Mouse (Mus musculus): ENCODE results near the gene Zkscan17. TPM values are rescaled to one million over a fixed set of nuclear protein-coding genes. Genes with fewer than 3 reads are reported as not detected.

Gene Zkscan17
- polyA plus RNA-seq, 1 experiment from 2014 or later = 16.6 TPM

DNA sequence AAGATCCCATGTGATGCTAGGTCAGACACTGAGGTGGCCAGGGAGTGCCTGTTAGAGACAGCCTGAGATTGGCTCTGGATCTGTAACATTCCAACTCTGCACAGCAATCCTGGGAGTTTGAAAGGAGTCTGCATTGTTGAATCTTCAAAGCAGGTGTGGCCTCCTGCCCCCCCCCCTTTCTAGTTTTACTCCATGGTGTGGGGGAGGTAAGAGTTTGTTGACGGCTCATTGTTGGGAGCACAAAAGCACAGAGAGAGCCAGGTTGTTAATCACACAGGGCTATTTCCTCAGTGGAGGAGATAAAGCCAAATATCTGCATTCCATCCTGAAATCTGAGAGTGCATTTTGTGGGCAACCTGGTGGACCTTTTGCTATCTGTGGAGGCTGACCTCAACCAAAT lies 15.0 kb downstream of the Zkscan17 start:
- Histone ChIP-seq H3K4me2 (ENCODE audit: low read length) (no peak overlapping the region), H3K36me3 (ENCODE audit: control insufficient read depth, insufficient read depth) (no peaks in the 10 kb centered on the region), H3K4me1 (replicated peaks; ENCODE audit: control insufficient read depth, insufficient read depth, low read length) (peaks cover 12% of the 10 kb centered on the region), H3K27ac (ENCODE audit: low read length) (no peak overlapping the region), H3K27me3 (replicated peaks; ENCODE audit: control insufficient read depth, insufficient read depth, low read length) (no peaks in the 10 kb centered on the region), H3K4me3 (replicated peaks; ENCODE audit: low read length) (no peak overlapping the region), H3K9ac (replicated peaks; ENCODE audit: low read depth, low read length) (no peak overlapping the region), H3K9me3 (ENCODE audit: control insufficient read depth, low read length) (no peaks in the 10 kb centered on the region)
- 64% methylated on average over 1 of the region's 1 CpGs for WGBS
- no peak for ATAC-seq

GRCm38 (mm10) chr11:59506713-59507074 lies 19.9 kb downstream of the Zkscan17 start:
- Histone ChIP-seq H3K4me1 (replicated peaks; ENCODE audit: control insufficient read depth, insufficient read depth, low read length) (peaks cover 19% of the 10 kb centered on the region), H3K4me3 (replicated peaks; ENCODE audit: low read length) (peak overlapping the region; percentile 96), H3K4me2 (ENCODE audit: low read length) (peak overlapping the region; percentile 97), H3K27ac (ENCODE audit: low read length) (peak overlapping the region; percentile 87), H3K9me3 (ENCODE audit: control insufficient read depth, low read length) (no peaks in the 10 kb centered on the region), H3K36me3 (ENCODE audit: control insufficient read depth, insufficient read depth) (0 out of 2 replicates have a peak, but pooled peaks cover 5% of the 10 kb centered on the region), H3K9ac (replicated peaks; ENCODE audit: low read depth, low read length) (peak overlapping the region; percentile 98), H3K27me3 (replicated peaks; ENCODE audit: control insufficient read depth, insufficient read depth, low read length) (no peaks in the 10 kb centered on the region)
- WGBS = 0% methylated on average over 14 of the region's 14 CpGs
- ATAC-seq = peak; percentile 17

GRCm38 (mm10) chr11:59505839-59506712 lies 20.5 kb downstream of the Zkscan17 start:
- Histone ChIP-seq H3K4me2 (ENCODE audit: low read length) (peak overlapping the region; percentile 97), H3K27me3 (replicated peaks; ENCODE audit: control insufficient read depth, insufficient read depth, low read length) (no peaks in the 10 kb centered on the region), H3K27ac (ENCODE audit: low read length) (peak overlapping the region; percentile 87), H3K9me3 (ENCODE audit: control insufficient read depth, low read length) (no peaks in the 10 kb centered on the region), H3K9ac (replicated peaks; ENCODE audit: low read depth, low read length) (peak overlapping the region; percentile 98), H3K4me1 (replicated peaks; ENCODE audit: control insufficient read depth, insufficient read depth, low read length) (peaks cover 19% of the 10 kb centered on the region), H3K36me3 (ENCODE audit: control insufficient read depth, insufficient read depth) (0 out of 2 replicates have a peak, but pooled peaks cover 5% of the 10 kb centered on the region), H3K4me3 (replicated peaks; ENCODE audit: low read length) (peak overlapping the region; percentile 96)
- WGBS = under 1% methylated on average over 62 of the region's 71 CpGs
- peak; percentile 86 for ATAC-seq

- peak overlapping the region; percentile 87 for H3K27ac ChIP-seq (ENCODE audit: low read length)
- peak overlapping the region; percentile 97 for H3K4me2 ChIP-seq (ENCODE audit: low read length)
- peak; percentile 76 for ATAC-seq
- no peaks in the 10 kb centered on the region for H3K27me3 ChIP-seq (replicated peaks; ENCODE audit: control insufficient read depth, insufficient read depth, low read length)
- H3K36me3 ChIP-seq (ENCODE audit: control insufficient read depth, insufficient read depth) = 0 out of 2 replicates have a peak, but pooled peaks cover 5% of the 10 kb centered on the region
- H3K9me3 ChIP-seq (ENCODE audit: control insufficient read depth, low read length) = no peaks in the 10 kb centered on the region
- peaks cover 19% of the 10 kb centered on the region for H3K4me1 ChIP-seq (replicated peaks; ENCODE audit: control insufficient read depth, insufficient read depth, low read length)
- H3K4me3 ChIP-seq (replicated peaks; ENCODE audit: low read length) = peak overlapping the region; percentile 96
- under 1% methylated on average over 21 of the region's 21 CpGs for WGBS
- H3K9ac ChIP-seq (replicated peaks; ENCODE audit: low read depth, low read length) = peak overlapping the region; percentile 98
These were observed 21.2 kb downstream of the Zkscan17 start for GRCm38 (mm10) chr11:59505351-59505838.

DNA sequence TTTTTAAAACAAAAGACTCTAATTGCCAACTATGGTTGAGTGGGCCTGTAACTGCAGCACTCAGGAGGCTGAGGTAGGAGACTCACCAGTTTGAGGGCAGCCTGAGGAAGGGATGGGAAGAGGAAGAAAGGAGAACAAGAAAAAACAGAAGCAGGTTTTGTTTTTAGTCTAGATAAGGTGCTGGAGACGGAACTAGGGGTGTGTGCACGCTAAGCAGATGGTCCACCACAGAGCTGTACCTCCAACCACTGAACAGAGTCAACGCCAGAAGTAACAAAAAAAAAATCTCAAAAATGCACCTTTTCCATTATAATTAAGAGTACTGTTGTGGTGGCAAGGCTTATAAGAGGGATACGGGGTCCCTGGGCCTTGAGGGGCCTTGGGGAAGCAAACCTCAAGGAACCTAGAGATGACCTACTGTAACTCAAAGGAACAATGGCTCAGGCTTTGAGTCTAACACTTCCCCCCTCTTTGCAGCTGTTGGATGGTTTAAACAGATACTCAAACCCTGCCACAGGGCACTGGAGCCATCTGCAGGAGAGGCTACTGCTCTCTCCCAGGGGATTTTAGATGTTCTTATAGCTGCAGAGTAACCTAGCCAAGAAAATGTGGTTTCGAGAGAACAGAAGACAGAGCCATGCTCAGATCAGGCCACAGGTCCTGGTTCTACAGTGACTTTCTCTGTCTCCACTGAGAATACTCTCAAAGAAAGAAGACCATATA lies 24.4 kb downstream of the Zkscan17 start:
- no peak overlapping the region for H3K4me2 ChIP-seq (ENCODE audit: low read length)
- H3K27me3 ChIP-seq (replicated peaks; ENCODE audit: control insufficient read depth, insufficient read depth, low read length) = no peaks in the 10 kb centered on the region
- no peak overlapping the region for H3K4me3 ChIP-seq (replicated peaks; ENCODE audit: low read length)
- H3K4me1 ChIP-seq (replicated peaks; ENCODE audit: control insufficient read depth, insufficient read depth, low read length) = peaks cover 10% of the 10 kb centered on the region
- no peaks in the 10 kb centered on the region for H3K9me3 ChIP-seq (ENCODE audit: control insufficient read depth, low read length)
- WGBS = 86% methylated on average over 5 of the region's 5 CpGs
- ATAC-seq = no peak
- H3K27ac ChIP-seq (ENCODE audit: low read length) = no peak overlapping the region
- H3K9ac ChIP-seq (replicated peaks; ENCODE audit: low read depth, low read length) = no peak overlapping the region
- H3K36me3 ChIP-seq (ENCODE audit: control insufficient read depth, insufficient read depth) = peaks cover 20% of the 10 kb centered on the region

GRCm38 (mm10) chr11:59497747-59498146 lies 28.8 kb downstream of the Zkscan17 start:
- Histone ChIP-seq H3K4me3 (replicated peaks; ENCODE audit: low read length) (no peak overlapping the region), H3K36me3 (ENCODE audit: control insufficient read depth, insufficient read depth) (peaks cover 24% of the 10 kb centered on the region)
- WGBS = 91% methylated on average over 7 of the region's 7 CpGs

GRCm38 (mm10) chr11:59496672-59497310 lies 29.8 kb downstream of the Zkscan17 start:
- WGBS = 86% methylated on average over 6 of the region's 6 CpGs
- ATAC-seq = no peak
- Histone ChIP-seq H3K4me1 (replicated peaks; ENCODE audit: control insufficient read depth, insufficient read depth, low read length) (no peaks in the 10 kb centered on the region), H3K27me3 (replicated peaks; ENCODE audit: control insufficient read depth, insufficient read depth, low read length) (no peaks in the 10 kb centered on the region), H3K9ac (replicated peaks; ENCODE audit: low read depth, low read length) (no peak overlapping the region), H3K36me3 (ENCODE audit: control insufficient read depth, insufficient read depth) (peaks cover 23% of the 10 kb centered on the region), H3K9me3 (ENCODE audit: control insufficient read depth, low read length) (no peaks in the 10 kb centered on the region), H3K4me3 (replicated peaks; ENCODE audit: low read length) (no peak overlapping the region), H3K27ac (ENCODE audit: low read length) (no peak overlapping the region), H3K4me2 (ENCODE audit: low read length) (no peak overlapping the region)

More at GRCm38 (mm10) chr11:59497747-59498146, 28.8 kb downstream of the Zkscan17 start:
- H3K27me3 ChIP-seq (replicated peaks; ENCODE audit: control insufficient read depth, insufficient read depth, low read length) = no peaks in the 10 kb centered on the region
- no peak overlapping the region for H3K27ac ChIP-seq (ENCODE audit: low read length)
- H3K4me2 ChIP-seq (ENCODE audit: low read length) = no peak overlapping the region
- no peaks in the 10 kb centered on the region for H3K4me1 ChIP-seq (replicated peaks; ENCODE audit: control insufficient read depth, insufficient read depth, low read length)
- no peak for ATAC-seq
- H3K9ac ChIP-seq (replicated peaks; ENCODE audit: low read depth, low read length) = no peak overlapping the region
- no peaks in the 10 kb centered on the region for H3K9me3 ChIP-seq (ENCODE audit: control insufficient read depth, low read length)

- Histone ChIP-seq H3K4me1 (replicated peaks; ENCODE audit: control insufficient read depth, insufficient read depth, low read length) (no peaks in the 10 kb centered on the region), H3K27me3 (replicated peaks; ENCODE audit: control insufficient read depth, insufficient read depth, low read length) (no peaks in the 10 kb centered on the region), H3K36me3 (ENCODE audit: control insufficient read depth, insufficient read depth) (peaks cover 17% of the 10 kb centered on the region), H3K4me3 (replicated peaks; ENCODE audit: low read length) (no peak overlapping the region), H3K27ac (ENCODE audit: low read length) (no peak overlapping the region), H3K9me3 (ENCODE audit: control insufficient read depth, low read length) (no peaks in the 10 kb centered on the region), H3K4me2 (ENCODE audit: low read length) (no peak overlapping the region), H3K9ac (replicated peaks; ENCODE audit: low read depth, low read length) (no peak overlapping the region)
- ATAC-seq = no peak
- 88% methylated on average over 8 of the region's 8 CpGs for WGBS
These were observed 40.3 kb downstream of the Zkscan17 start for GRCm38 (mm10) chr11:59486222-59486621.

GRCm38 (mm10) chr11:59485641-59486040 lies 40.9 kb downstream of the Zkscan17 start:
- Histone ChIP-seq H3K27me3 (replicated peaks; ENCODE audit: control insufficient read depth, insufficient read depth, low read length) (no peaks in the 10 kb centered on the region), H3K4me1 (replicated peaks; ENCODE audit: control insufficient read depth, insufficient read depth, low read length) (no peaks in the 10 kb centered on the region), H3K4me3 (replicated peaks; ENCODE audit: low read length) (no peak overlapping the region), H3K27ac (ENCODE audit: low read length) (no peak overlapping the region), H3K4me2 (ENCODE audit: low read length) (no peak overlapping the region), H3K9ac (replicated peaks; ENCODE audit: low read depth, low read length) (no peak overlapping the region), H3K9me3 (ENCODE audit: control insufficient read depth, low read length) (no peaks in the 10 kb centered on the region), H3K36me3 (ENCODE audit: control insufficient read depth, insufficient read depth) (peaks cover 17% of the 10 kb centered on the region)
- WGBS = 52% methylated on average over 2 of the region's 2 CpGs
- ATAC-seq = no peak

All from forebrain, embryonic 16.5 days (tissue).